Mouse (Mus musculus) layer of hippocampus, adult 18-20 months (tissue): ENCODE measurements around the gene Wdr82. TPM values are rescaled to one million over a fixed set of nuclear protein-coding genes. Genes with fewer than 3 reads are reported as not detected.
"Not testable (repeated sequence)": the region's sequence is repeated elsewhere in the genome, so short reads cannot be mapped to it uniquely, and the experiment has no call there.

ENCODE experiments used
- DNase-seq, 2 experiments: peaks; one replicate each; pipeline ENCODE4 v3.0.0; 2022; ENCODE audit warnings: low spot score in 2 of 2
- total RNA-seq, 2 experiments: library from RNA; stranded (reverse); gene quantifications; 2 replicates each; pipeline ENCODE4 v1.2.3; 2021

The Wdr82 gene
- total RNA-seq, 2 experiments from 2014 or later = 130 to 137 TPM

DNA sequence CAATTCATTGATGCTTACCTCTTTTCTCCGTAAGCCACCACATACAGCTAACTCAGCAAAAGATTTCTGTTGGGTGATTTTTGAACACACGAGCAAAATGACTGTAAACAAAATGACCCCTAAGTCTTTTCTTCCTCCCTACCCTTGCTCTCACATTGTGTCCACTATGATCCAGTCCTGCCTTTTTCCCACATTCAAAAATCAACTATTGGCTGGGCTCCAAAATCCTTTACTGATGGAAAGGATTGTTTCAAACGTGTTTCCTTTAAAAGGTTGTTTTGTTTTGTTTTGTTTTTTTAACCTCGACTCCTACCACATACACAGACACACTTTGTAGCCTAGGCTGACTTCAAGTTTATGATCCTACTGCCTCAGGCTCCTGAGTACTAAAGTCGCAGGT lies 10.3 kb upstream of the Wdr82 start:
- DNase-seq = no peak

DNA sequence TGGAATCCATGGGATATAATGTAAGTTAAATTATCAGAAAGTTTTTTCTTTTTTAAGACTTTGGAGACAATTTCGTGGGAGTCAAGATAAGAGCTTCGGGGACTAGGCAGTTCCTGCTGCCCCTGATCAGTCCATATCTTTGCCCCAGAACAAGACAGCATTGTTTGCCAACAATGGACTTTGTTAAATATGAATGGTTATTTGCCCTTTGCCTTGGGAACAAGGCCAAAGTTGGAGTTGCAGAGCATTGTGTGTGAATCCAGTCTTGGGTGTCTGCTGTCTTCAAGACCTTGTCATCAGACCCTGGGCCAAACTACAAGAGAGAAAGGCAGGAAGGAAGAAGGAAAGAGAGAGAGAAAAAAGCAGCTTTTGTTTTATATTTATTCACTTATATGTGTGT lies 4.0 kb upstream of the Wdr82 start:
- no peak for DNase-seq

DNA sequence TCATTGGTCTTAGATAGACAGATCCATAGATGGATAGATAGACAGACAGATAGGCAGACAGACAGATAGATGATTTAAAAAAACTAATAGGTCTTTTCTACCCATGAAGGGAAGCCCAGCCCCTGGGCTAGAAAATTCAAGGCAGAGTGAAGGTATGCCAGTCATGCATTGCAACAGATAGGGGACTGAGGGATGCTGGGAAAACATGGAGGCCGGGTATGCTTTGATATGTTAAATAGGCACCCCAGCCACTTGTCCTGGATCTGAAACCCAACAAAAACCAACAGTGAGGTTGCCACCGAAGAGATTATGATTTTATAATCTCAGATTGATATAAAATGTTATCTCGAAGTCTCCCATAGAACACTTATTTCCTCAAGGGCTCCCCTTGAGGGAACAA lies 3.5 kb upstream of the Wdr82 start:
- DNase-seq = no peak

DNA sequence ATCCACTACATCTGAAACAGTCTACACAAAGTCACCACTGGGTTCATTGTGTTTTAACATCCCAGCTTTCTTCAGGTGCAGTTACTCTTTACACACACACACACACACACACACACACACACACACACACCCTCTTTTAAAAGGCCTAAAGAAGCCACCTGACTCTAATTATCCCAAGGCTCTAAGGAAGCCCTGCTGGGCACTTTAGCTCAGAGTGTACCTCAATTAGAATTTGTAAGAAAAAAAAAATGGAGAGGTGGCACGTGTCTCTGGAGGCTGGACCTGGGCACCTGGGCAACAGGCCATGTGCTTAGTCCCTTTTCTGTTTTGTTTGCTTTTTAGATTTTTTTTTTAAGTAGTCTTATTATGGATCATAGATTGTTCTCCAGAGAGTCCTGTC lies 3.0 kb upstream of the Wdr82 start:
- DNase-seq = no peak

DNA sequence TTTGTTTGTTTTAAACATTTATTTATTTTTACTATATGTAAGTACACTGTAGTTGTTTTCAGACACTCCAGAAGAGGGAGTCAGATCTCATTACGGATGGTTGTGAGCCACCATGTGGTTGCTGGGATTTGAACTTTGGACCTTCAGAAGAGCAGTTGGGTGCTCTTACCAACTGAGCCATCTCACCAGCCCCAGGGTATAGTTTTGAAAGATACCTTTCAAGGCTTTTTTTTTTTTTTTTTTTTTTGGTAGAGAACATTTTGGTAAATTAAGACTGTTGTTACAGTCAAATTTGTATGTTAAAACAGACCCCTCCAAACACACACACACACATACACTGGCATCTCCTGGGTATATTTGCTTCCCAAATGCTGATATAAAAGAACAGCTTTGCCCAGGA lies 1.7 kb upstream of the Wdr82 start:
- not testable (repeated sequence) for DNase-seq

DNA sequence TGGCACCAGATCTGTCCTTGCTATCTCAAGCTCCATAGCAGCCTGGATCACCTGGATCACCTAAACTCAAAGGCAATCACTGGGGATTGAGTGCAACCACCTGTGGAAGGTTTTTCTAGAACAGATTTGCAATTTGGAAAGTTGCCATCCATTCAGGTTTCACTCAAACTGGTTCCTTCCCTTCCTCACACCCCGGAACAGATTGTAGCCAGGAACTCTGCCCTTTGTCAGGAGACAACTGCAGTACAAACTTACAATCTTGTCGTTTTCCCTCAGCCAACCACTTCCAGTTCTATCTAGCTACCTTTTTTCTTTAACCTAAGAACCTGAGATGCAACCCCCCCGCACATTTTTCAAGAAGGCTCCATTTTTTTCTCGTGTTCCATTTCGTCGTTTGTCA lies 811 bp upstream of the Wdr82 start:
- no peak for DNase-seq

DNA sequence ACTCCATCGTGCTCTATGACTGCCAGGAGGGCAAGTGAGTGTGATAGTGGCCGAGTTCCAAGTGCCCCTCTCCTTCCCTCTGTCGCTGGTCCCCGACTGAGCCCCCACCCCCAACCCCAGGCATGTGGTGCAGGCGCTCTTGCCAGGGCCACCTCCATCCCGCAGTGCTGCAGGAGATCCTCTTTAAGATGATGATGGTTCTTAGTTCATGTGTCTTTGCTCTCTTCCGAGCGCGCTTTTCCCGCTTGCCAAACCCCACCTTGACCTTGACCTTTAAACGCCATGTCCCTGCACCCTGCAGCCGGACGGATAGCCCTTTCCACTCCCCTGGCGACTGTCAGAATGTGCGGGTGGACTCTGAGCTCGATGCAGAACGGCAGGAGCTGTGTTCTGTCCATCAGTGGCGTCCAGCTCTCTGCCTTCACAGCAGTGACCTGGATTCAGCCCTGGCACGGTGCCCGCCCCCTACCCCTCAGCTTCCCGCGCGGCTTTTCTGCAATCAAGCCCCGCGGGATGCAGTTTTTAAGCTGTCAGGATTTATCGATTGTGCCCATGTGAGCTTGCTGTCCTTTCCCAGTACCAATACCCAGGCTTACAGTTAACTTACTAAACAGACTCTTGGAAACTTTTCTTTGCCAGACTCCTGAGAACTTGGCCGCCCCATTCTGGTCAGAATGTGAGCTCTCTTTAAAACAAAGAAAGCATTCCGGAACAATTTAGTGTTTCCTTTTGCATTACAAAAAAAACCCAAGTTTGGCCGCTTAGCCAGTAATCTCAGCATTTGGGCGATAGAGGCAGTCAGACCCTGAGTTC lies 824 bp downstream of the Wdr82 start:
- peak; percentile 33 to 59 for DNase-seq

DNA sequence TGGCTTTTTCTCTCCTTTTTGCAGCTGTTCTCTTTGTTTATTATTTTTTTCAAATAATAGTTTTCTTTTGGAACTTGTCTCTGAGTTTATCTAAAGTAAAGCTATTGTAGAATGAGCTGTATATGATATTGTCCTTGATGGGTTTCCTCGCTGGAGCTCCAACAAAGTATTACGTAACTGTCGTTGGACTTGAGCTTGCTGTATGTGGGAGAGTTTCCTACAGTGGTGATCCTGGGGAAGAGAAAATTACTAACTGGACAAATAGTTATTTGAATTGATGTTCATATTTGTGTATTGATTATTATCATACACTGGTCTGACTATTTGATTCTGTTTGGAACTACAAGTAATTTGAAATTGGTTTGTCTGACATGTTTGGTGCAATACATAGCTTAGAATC lies 1.8 kb downstream of the Wdr82 start:
- DNase-seq = no peak

DNA sequence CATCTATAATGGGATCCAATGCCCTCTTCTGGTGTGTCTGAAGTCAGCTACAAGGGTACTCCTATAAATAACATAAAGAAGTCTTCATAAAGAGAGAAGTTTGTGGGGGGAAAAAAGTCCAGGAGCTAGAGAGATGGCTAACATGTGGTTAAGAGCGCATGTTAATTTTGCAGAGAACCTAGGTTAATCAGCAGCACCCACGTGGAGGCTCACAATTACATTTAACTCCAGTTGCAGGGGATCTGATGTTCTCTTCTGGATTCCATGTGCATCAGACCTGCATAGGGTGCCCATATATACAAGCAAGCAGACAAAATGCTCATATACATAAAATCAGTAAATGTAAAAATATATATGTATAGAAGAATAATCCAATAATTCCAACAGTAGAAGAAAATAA lies 2.6 kb downstream of the Wdr82 start:
- DNase-seq = no peak

DNA sequence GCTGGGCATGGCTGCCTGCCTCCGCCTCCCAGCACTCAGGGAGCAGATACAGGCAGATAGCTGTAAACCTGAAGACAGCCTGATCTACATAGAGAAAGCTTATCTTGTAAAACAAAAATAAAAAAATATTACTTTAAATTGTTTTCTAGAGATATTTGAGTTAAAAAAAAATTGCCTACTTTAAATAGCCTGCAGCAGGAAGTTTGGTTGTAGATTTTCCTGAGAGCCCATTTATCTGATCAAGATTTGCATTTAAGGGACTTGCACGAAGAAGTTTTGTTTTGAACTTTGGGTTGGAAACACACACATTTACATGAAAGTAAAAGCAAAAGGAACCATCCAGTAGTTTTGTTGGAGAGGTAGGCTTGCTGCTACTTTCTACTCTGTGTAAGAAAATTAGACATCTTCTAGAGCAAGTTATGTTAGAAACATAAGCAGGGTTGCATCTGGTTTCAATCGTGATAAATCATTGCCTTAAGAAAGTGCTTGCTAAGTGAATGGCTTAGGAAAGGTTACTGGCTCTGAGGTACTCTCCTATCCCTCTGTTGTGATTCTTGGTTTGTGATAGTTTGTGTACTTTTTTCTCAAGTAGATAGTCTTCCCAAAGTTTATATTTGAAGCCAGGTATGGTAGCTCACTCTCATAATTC lies 4.9 kb downstream of the Wdr82 start:
- no peak for DNase-seq

DNA sequence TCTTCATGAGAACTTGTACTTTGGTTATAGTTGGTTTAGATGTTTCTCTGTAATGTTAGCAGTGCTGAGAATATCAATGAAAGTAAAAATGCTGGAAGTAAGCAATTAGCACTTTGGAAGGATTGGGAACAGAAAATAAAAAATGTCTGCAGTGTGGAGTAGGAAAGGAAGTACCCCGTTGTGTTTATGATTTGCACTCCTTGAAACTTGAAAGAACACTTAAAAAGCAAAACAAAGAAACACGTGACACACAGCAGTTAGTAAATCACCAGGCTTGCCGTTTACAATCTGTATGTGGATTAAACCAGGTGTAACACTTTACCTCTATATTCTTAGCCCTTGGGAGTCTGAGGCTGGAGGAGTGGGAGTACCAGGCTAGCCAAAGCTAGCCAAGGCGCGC lies 6.0 kb downstream of the Wdr82 start:
- no peak for DNase-seq

DNA sequence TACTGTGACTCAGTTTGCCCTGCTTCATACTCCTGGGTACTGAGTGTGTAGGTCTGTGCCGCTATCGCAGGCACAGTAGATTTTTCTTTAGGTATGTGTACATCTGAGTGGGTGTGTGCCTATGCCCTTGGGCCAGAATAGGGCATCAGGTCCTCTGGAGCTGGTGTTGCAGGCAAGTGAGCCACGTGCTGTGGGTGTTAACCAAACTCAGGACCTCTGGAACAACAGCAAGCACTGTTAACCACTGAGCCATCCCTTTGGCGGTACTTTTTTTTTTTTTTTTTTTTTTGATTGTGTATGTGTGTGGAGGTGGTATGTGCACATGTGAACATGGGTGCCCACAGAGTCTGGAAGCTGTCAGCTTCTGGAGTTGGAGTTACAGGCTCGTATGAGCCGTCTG lies 7.1 kb downstream of the Wdr82 start:
- DNase-seq = no peak

DNA sequence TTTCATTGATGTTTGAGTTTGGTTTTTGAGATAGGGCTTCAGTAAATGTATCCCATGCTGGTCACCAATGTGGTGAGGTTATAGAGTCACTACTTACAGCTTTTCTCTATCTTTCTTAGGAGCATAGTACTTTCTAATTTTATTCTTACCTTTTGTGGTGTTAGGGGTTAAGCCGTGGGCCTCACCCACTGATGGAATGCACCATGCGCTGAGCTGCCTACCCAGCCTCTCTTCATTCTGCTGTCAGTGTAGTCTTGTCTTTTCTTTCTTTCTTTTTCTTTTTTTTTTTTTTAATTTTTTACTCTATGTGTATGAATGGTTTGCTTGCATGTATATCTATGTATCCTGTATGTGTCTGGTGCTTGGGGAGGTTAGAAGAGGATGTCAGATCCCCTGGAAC lies 8.7 kb downstream of the Wdr82 start:
- DNase-seq = no peak

DNA sequence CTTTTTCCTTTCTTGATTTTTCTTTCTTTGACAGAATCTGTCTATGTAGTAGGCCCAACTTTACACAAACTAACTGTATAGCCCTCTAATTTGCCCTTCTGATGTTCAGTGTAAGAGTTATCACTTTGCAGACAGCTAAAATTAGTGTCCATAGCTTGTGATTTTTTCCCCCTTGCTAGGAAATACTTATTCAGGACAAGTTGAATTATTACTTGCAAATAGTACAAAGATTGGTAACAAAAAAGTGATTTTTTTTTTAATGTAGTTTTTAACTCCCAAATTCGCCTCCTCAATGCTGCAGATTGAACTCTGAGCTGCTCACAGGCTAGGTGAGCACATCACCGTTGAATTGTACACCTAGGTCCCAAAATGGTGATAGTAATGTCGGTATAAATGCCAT lies 9.2 kb downstream of the Wdr82 start:
- DNase-seq = no peak

DNA sequence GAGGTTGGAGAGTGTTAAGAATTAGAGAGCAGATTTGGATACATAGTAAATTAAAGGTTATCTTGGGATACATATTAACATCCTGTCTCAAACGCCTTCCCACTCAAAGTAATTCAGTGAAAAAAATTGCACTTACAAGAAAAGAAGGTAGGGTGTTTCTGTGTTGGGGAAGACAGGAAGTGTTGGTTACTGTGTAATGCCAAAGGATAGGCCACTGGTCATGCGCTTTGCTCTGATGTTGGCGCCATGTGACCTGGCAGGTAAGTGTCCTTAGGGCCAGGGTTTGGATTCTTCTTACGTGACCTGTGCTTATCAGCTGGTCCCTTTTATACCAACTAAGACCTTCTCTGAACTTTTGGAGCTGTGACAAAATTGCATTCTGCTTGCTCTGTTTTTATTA lies 11.4 kb downstream of the Wdr82 start:
- DNase-seq = no peak

DNA sequence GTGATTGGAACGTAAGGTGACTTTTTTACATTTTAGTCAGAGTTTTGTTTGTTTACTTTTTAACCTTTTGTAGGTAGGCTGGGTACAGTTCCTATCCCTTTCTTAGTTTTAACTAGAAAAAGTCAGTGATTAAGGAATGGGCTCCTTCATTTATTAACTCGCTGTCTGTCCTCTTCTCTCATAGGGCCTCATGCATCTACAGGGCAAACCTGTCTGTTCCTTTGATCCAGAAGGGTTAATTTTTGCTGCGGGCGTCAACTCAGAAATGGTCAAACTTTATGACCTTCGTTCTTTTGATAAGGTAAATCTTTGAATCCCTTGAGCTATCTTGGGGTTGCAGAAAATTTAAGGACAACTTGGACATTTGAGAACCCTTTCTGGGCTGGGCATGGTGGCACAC lies 13.3 kb downstream of the Wdr82 start:
- no peak for DNase-seq

DNA sequence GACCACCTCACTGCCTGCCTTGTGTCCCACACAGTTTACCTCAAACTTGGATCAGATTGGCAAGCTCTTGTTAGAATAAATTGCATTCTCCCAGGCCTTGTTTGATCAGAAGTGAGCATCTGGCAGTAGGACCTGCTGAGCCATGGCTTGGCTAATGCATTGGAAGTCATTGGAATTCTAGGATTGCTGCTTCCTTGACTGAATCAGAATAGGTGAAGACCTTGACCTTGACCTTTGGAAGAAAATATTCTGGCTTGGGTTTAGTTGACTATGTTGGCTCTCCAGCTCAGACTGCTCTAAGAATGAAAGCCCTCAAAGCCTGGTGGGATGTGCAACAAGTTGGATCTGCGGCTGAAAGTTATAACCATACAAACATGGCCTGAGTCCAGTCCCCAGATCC lies 20.6 kb downstream of the Wdr82 start:
- DNase-seq = no peak

DNA sequence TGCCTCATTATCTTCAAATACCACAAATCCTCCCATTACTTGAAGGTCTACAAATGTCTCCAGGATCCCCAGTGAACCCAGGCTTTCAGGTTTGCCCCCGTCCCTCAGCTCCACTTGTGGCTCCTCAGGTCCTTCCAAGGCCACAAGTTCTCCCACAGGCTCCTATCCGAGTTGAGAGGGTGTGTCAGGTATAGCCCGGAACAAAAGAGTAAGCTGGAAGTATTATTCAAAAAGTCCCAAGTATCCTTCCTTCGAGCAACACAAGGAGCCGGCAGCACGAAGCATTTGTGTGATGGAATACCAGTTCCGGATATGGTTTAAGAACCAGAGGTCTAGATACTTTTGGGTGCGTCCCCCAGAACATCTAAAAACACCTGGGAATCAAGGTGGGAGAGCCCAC lies 21.3 kb downstream of the Wdr82 start:
- DNase-seq = no peak

DNA sequence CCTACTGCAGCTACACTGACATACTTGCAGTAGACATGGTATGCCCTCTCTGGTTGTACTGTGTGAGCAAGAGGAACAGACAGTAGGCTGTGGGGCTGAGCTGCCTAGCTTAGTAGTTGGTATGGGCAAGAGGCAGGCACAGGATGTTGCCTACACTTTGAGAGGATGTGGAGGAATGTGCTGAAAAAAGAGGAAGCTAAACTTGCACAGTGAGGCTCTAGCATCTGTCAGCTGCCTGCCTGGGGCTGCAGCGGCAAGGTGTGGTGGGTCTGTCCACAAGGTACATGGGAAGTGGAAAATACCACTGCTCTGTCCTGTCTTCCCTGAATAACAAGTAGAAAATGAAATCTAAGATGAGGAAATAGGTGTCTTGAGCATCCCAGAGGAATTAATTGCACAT lies 22.3 kb downstream of the Wdr82 start:
- no peak for DNase-seq

DNA sequence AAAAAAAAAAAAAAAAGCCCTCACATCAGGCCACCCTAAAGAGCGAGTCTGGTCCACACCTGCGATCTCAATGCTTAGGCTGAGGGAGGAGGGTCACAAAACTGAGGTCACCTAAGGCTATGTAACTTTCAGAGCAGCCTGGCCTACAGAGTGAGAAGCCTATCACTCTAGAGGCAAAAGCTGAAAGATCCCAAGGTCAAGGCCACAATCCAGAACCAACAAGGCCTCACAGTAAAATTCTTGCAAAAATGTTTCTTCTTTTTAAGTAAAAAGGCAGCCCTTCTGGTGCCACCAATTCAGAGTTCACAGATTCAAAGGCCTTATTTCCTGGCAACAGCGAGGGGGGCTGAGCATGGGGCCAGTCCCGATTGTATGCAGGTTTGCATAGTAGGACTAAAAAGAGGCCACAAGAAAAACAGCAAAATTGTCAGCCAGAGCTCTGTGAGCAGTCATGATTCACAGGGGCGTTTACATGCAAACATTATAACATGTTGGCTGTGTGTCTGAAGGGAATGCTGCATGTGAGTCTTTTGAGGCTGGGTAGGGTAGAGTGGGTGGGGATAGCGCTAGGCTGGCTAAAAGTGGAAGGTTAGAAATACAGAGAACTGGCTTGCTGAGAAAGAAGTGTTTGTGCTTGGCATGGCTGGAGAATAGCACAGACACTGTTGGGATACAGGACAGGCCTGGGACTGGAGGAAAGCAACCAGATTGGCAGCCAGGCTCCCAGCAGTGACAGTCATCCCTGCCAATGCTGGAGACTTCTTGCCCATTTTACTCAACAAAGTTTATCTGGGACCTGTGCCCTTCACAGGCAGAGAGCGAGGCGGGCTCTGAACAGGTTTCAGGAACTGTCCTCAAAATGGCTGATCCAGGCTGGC lies 23.4 kb downstream of the Wdr82 start:
- peak in 1 of 2 experiments; percentile 67 for DNase-seq

DNA sequence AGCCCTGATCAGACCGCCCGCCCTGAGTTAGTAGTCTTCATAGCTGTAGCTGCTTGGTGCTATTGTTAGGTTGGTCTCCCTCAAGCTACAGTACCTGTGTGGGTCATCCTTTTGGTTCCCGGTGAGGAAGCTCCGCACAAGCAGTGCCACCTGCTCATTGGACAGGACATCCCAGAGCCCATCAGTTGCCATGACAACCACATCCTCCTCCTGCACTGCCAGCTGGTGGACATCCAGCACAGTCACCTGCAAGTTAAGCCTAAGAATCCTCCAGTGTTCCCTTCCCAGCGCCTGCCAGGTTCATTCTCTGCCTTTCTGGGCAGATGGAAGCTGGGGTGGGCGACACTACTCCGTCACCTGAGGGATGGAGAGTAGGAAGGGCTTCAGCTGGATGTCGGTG lies 25.0 kb downstream of the Wdr82 start:
- no peak for DNase-seq

DNA sequence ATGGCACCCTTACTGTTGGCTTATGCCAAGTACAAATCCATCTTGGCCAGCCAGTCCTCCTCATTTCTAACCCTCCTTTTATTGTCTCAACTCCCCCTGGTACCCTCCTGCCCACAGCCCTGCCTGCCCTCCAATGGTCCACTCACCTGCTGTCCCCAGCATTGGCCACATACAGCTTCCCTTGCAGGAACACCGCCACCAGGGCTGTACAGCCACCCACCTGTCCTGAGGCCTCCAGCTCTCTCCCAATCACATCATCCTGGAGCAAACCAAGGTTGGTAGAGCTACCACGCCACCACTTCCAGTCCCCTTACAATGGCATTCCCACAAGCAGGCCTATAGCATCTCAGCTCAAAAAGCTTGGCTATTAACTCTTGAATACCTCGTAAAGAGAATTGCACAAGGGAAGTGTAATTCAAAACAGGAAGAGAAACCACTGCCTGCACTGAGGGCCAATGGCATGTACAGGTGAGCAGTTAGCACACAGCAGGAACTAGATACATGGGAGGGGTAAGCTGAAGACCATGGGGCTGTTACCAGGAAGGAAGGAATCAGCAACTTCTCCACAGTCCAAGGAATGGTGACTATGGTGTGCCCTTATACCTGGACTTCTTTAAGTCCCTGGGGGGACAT lies 26.5 kb downstream of the Wdr82 start:
- no peak for DNase-seq
